Mouse (Mus musculus) spleen, adult 2 months (tissue): ENCODE results near the gene Crtap. TPM values are rescaled to one million over a fixed set of nuclear protein-coding genes. Genes with fewer than 3 reads are reported as not detected.
"Not testable (repeated sequence)": the region's sequence is repeated elsewhere in the genome, so short reads cannot be mapped to it uniquely, and the experiment has no call there.

Source experiments
- DNase-seq, 2 experiments: peaks; one replicate each; pipeline versions ENCODE4 v3.0.0 to v3.0.0-alpha.2; 2012 to 2021; ENCODE audit warnings: low spot score in 2 of 2, low read depth in 1 of 2
- H3K27ac ChIP-seq: fragments of 200-500 bp; 2 replicates; pipeline ENCODE4 v1.5.1; 2012; ENCODE audit warnings: low read length, inconsistent platforms; ENCODE audit not compliant: insufficient read depth
- H3K27me3 ChIP-seq: fragments of 200-500 bp; 2 replicates; pipeline ENCODE4 v1.6.1; 2012; ENCODE audit warnings: mild to moderate bottlenecking, moderate library complexity, low read length, inconsistent platforms; ENCODE audit not compliant: control insufficient read depth, insufficient read depth
- H3K36me3 ChIP-seq: fragments of 200-500 bp; 2 replicates; pipeline ENCODE4 v1.6.1; 2012; ENCODE audit warnings: mild to moderate bottlenecking, low read length, inconsistent platforms; ENCODE audit not compliant: control insufficient read depth, insufficient read depth
- H3K4me1 ChIP-seq: fragments of 200-500 bp; 2 replicates; pipeline ENCODE4 v1.6.1; 2011; ENCODE audit warnings: inconsistent platforms; ENCODE audit not compliant: control insufficient read depth, insufficient read depth, insufficient read length
- H3K4me3 ChIP-seq: fragments of 200-500 bp; 2 replicates; pipeline ENCODE4 v1.5.1; 2011; ENCODE audit warnings: mild to moderate bottlenecking, inconsistent platforms; ENCODE audit not compliant: insufficient read depth, insufficient read length; ENCODE audit errors: extremely low read depth
- CTCF ChIP-seq: fragments of 200-500 bp; IDR thresholded peaks from 2 replicates; pipeline ENCODE4 v1.5.1; 2011; ENCODE audit warnings: mild to moderate bottlenecking, inconsistent platforms; ENCODE audit not compliant: insufficient read depth, insufficient read length, insufficient replicate concordance; ENCODE audit errors: extremely low read depth
- POLR2A ChIP-seq: fragments of 200-500 bp; IDR thresholded peaks from 2 replicates; pipeline ENCODE4 v1.6.1; 2011; ENCODE audit warnings: low read depth, low read length, inconsistent platforms
- WGBS: fragments of 180-500 bp; shearing (Covaris S2); methylation state at CpG from one replicate; pipeline ENCODE4 v1.1.7; 2018; 5-methylcytosine and 5-hydroxymethylcytosine counted together
- polyA plus RNA-seq: library from polyadenylated mRNA; depleted of rRNA; stranded (reverse); fragments of >200 nt; gene quantifications from 2 replicates; pipeline ENCODE4 v1.2.3, GENCODE M21; 2012; rRNA removed

Crtap gene
- polyA plus RNA-seq, 1 experiment: 37.1 TPM

DNA sequence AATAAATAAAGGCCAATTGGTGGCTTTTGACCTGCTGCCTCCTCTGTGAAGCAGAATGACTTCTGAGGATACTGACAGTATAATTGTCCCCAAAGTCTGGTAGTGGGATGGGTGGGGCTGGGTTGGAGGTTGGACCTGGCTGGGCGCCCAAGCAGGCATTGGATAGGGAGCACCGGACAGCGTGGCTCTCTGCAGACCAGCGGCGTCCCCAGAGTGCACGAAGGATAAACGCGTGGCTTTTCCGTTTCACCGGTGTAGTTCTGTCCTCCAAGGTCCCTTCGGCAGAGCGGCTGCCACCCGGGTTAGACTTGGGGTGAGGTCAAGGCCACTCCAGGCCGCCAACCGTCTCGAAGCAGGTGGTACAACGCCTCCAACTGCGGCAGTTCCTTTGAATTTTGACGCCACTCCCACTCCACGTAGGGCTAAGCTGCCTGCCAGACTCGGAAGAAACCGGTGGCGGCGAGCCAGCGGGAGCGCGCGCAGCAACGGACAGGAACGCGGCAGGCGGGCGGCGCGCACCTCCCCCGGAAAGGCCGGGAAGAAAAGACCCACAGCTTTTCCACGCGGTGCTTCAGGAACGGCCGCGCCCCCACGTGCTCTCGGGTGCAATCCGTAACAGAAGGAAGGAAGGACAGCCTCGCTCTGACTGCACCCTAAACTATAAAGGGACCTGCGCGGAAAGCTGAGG is 22.5 kb downstream of the Crtap start:
- no peak for DNase-seq
- Histone ChIP-seq H3K27me3 (no peaks in the 10 kb centered on the region), H3K4me1 (peaks cover 6% of the 10 kb centered on the region), H3K27ac (no peak overlapping the region), H3K36me3 (no peaks in the 10 kb centered on the region), H3K4me3 (peak overlapping the region; percentile 56)
- WGBS: under 1% methylated on average over 48 of the region's 48 CpGs
- TF ChIP-seq POLR2A: no peak
- TF ChIP-seq CTCF: no peak

DNA sequence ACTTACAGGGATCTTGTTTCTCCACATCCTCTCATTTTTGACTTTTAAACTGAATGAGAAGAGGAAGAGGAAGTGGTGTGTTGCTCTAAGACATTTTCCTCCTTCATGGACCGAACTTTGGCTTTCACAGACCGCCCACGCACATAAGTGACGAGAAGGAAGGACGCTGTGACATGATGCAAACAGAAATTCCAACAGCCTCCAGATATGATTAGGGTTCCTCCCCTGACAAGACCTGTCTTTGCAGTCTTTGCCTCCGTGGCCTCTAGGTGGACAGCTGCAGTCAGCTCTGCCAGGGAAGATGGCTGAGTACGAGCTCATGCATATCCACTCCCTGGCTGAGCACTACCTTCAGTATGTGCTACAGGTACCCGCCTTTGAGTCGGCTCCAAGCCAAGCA is 60.6 kb downstream of the Crtap start, which contains the start of gene Bcl2a1c:
Gene Bcl2a1c (plus strand): TSS at position 281 of the 400 bp plus-strand sequence.
- not testable (repeated sequence) for H3K36me3 ChIP-seq, DNase-seq, H3K4me1 ChIP-seq, H3K27me3 ChIP-seq, H3K4me3 ChIP-seq, H3K27ac ChIP-seq
- 41% methylated on average over 9 of the region's 9 CpGs for WGBS

DNA sequence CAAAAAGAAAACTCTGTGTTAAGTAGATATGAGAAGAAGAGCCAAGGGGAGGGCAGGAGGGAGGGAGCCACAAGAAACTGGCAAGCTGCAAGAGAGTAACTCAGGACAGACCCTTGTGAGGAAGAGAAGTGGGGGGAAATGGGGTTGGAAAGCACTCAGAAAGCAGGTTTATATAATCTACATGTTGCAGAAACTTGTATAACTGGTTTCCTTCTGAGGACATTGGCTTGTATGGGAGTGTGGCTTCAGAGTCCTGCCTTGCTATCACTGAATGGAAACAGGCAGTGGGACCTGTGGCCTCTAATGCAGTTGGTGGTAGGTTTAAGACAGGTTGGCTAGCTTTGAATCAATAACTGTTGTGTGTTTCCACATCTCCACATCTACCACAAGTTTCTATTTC is 62.1 kb downstream of the Crtap start:
- H3K27me3 ChIP-seq, H3K36me3 ChIP-seq, DNase-seq, H3K27ac ChIP-seq, H3K4me1 ChIP-seq, H3K4me3 ChIP-seq: not testable (repeated sequence)

DNA sequence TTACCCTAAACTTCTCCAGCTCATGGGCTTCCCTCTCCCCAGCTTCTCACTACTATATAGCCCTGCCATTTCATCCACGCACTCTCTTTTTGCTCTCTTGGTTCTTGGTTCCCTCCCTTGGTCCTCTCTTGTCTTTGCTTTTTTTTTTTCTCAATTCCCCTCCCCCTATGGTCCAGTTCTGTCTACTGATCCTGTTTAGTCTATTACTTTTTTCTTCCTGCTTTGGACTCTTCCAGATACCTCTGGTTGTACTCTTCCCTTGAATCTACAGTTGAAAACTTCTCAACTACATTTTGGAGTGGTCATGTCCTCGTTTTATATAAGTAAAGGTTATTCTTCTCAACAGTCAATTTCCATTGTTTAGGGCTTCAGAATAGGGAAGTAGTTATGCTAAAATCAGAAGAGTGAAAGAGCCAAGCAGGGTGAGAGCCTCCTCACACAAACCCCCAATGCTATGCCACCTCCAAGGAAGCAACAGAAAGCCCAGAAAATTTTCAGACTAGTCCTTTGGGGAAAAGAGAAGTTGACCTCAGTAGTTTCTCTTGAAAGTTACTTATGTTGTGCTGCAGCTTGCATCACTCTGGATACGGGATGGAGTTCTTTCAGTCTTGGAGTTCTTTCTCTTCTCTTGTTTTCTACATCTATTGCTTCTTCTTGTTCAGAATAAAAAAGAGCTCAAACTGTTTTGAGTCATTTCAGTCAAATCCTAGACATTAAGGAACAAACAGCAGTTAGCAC is 64.3 kb downstream of the Crtap start:
- no peak for DNase-seq
- Histone ChIP-seq H3K4me1 (no peaks in the 10 kb centered on the region), H3K27me3 (no peaks in the 10 kb centered on the region), H3K4me3 (no peak overlapping the region), H3K36me3 (no peaks in the 10 kb centered on the region), H3K27ac (no peak overlapping the region)
- WGBS: 62% methylated on average over 3 of the region's 3 CpGs
- TF ChIP-seq POLR2A: no peak
- TF ChIP-seq CTCF: no peak

Other genes with a start within 250 kb of the Crtap start
- gene Bcl2a1c, start 60.5 kb downstream of the Crtap start, polyA plus RNA-seq: not detected in 2 replicates
- gene Glb1, start 10.4 kb upstream of the Crtap start, polyA plus RNA-seq: 21.8 and 23.9 TPM in 2 replicates
- gene Tmppe, start 10.4 kb upstream of the Crtap start, polyA plus RNA-seq: 10.2 and 11.2 TPM in 2 replicates
- 2.6 and 4.0 TPM in 2 replicates for gene Ccr4, start 114.2 kb upstream of the Crtap start, polyA plus RNA-seq
- gene C130032M10Rik, start 125.0 kb upstream of the Crtap start, polyA plus RNA-seq: not detected in 2 replicates
- gene Trim71, start 173.7 kb upstream of the Crtap start, polyA plus RNA-seq: 0.05 and 0.06 TPM in 2 replicates
- 18.7 and 18.8 TPM in 2 replicates for gene Cnot10, start 249.5 kb upstream of the Crtap start, polyA plus RNA-seq